Mouse (Mus musculus) E14TG2a.4 (cell line): ENCODE results near the gene Rdh16f2.
A peak's percentile ranks its signal among the peaks of the same experiment; 100 is the strongest.

Experiments
- H3K27me3 ChIP-seq: 2 replicates; pipeline ENCODE4 v1.6.1; 2014; ENCODE audit warnings: low read length, control low read depth; ENCODE audit not compliant: insufficient read depth
- H3K36me3 ChIP-seq: 2 replicates; pipeline ENCODE4 v1.6.1; 2014; ENCODE audit warnings: low read length, control low read depth; ENCODE audit not compliant: insufficient read depth
- H3K4me1 ChIP-seq: replicated peaks from 2 replicates; pipeline ENCODE4 v1.6.1; 2014; ENCODE audit warnings: low read depth, low read length, control low read depth
- H3K4me3 ChIP-seq: replicated peaks from 2 replicates; pipeline ENCODE4 v1.5.1; 2014; ENCODE audit warnings: mild to moderate bottlenecking, low read length
- H3K9me3 ChIP-seq: 2 replicates; pipeline ENCODE4 v1.6.1; 2014; ENCODE audit warnings: low read length, control low read depth
- CTCF ChIP-seq: conservative IDR thresholded peaks from 2 replicates; pipeline ENCODE4 v1.5.1; 2014; ENCODE audit warnings: low read length
- NANOG ChIP-seq: IDR thresholded peaks from 2 replicates; pipeline ENCODE4 v1.6.1; 2014; ENCODE audit warnings: borderline replicate concordance, low read length, mixed read lengths
- POU5F1 ChIP-seq: IDR thresholded peaks from 2 replicates; pipeline ENCODE4 v1.6.1; 2014; ENCODE audit warnings: low read length, borderline replicate concordance

Rdh16f2 gene

GRCm38 (mm10) chr10:127848089-127848488, 18.2 kb upstream of the Rdh16f2 start:
- Histone ChIP-seq H3K27me3 (no peaks in the 10 kb centered on the region), H3K4me1 (no peaks in the 10 kb centered on the region), H3K4me3 (no peak overlapping the region), H3K36me3 (no peaks in the 10 kb centered on the region), H3K9me3 (peaks cover 26% of the 10 kb centered on the region)
- TF ChIP-seq NANOG (no peak), POU5F1 (no peak)

- H3K4me1 ChIP-seq, result no peaks in the 10 kb centered on the region
- H3K4me3 ChIP-seq, result no peak within 1 kb of the TSS
- no peaks in the 10 kb centered on the region for H3K27me3 ChIP-seq
- no peak for TF ChIP-seq CTCF
- no peak for TF ChIP-seq POU5F1
- no peak for TF ChIP-seq NANOG
- H3K36me3 ChIP-seq, result no peaks in the 10 kb centered on the region
- H3K9me3 ChIP-seq, result peaks cover 19% of the 10 kb centered on the region
Observed at GRCm38 (mm10) chr10:127849628-127850027, 16.6 kb upstream of the Rdh16f2 start, which contains the start of gene Rdh19. Gene Rdh19 (plus strand): TSS chr10:127849928.

- Histone ChIP-seq H3K27me3 (peaks cover 6% of the 10 kb centered on the region; the same call in 1 of the 2 replicates), H3K36me3 (no peaks in the 10 kb centered on the region), H3K4me3 (no peak overlapping the region), H3K4me1 (no peaks in the 10 kb centered on the region), H3K9me3 (no peaks in the 10 kb centered on the region)
- TF ChIP-seq NANOG (no peak), CTCF (no peak), POU5F1 (no peak)
Observed at GRCm38 (mm10) chr10:127856376-127856775, 9.9 kb upstream of the Rdh16f2 start.

GRCm38 (mm10) chr10:127864931-127865330, 1.3 kb upstream of the Rdh16f2 start:
- H3K9me3 ChIP-seq, result no peaks in the 10 kb centered on the region

GRCm38 (mm10) chr10:127872484-127872883, 6.2 kb downstream of the Rdh16f2 start:
- H3K4me1 ChIP-seq, result peaks cover 8% of the 10 kb centered on the region
- no peak overlapping the region for H3K4me3 ChIP-seq
- no peak for TF ChIP-seq POU5F1
- TF ChIP-seq NANOG, result no peak
- peak; percentile 32 for TF ChIP-seq CTCF
- no peaks in the 10 kb centered on the region for H3K36me3 ChIP-seq
- peaks cover 4% of the 10 kb centered on the region; the same call in 1 of the 2 replicates for H3K9me3 ChIP-seq
- H3K27me3 ChIP-seq, result no peaks in the 10 kb centered on the region

More at GRCm38 (mm10) chr10:127864931-127865330, 1.3 kb upstream of the Rdh16f2 start:
- H3K27me3 ChIP-seq, result peaks cover 4% of the 10 kb centered on the region; the same call in 1 of the 2 replicates
- H3K4me3 ChIP-seq, result no peak overlapping the region
- no peak for TF ChIP-seq CTCF
- TF ChIP-seq POU5F1, result no peak
- TF ChIP-seq NANOG, result no peak
- no peaks in the 10 kb centered on the region for H3K4me1 ChIP-seq
- no peaks in the 10 kb centered on the region for H3K36me3 ChIP-seq

GRCm38 (mm10) chr10:127877681-127878080, 11.4 kb downstream of the Rdh16f2 start:
- H3K36me3 ChIP-seq, result no peaks in the 10 kb centered on the region
- H3K4me1 ChIP-seq, result peaks cover 44% of the 10 kb centered on the region
- TF ChIP-seq POU5F1 (no peak), CTCF (no peak), NANOG (no peak)
- H3K4me3 ChIP-seq, result no peak overlapping the region
- no peaks in the 10 kb centered on the region for H3K9me3 ChIP-seq
- H3K27me3 ChIP-seq, result no peaks in the 10 kb centered on the region

GRCm38 (mm10) chr10:127878262-127879057, 12.2 kb downstream of the Rdh16f2 start:
- H3K4me3 ChIP-seq, result no peak overlapping the region; the same call in 1 of the 2 replicates
- H3K4me1 ChIP-seq, result peaks cover 48% of the 10 kb centered on the region
- no peaks in the 10 kb centered on the region for H3K9me3 ChIP-seq
- no peaks in the 10 kb centered on the region for H3K27me3 ChIP-seq
- H3K36me3 ChIP-seq, result no peaks in the 10 kb centered on the region
- TF ChIP-seq CTCF (no peak), POU5F1 (no peak), NANOG (no peak)

GRCm38 (mm10) chr10:127879155-127879688, 12.9 kb downstream of the Rdh16f2 start:
- Histone ChIP-seq H3K9me3 (no peaks in the 10 kb centered on the region), H3K27me3 (no peaks in the 10 kb centered on the region), H3K4me3 (no peak overlapping the region), H3K4me1 (peaks cover 56% of the 10 kb centered on the region), H3K36me3 (no peaks in the 10 kb centered on the region)
- TF ChIP-seq NANOG (no peak), CTCF (no peak), POU5F1 (no peak)
